Mouse (Mus musculus): ENCODE measurements at regions not wholly inside any gene's neighbourhood (a gene's known extent, or its start where the extent isn't known, plus 50 kb on each side); places are given as distances from the start of the nearest gene placed in this dataset.

GRCm38 (mm10) chr4:31833828-31834227 is 130.1 kb upstream of the Map3k7 start:
- DNase-seq = no peak

GRCm38 (mm10) chr4:31835051-31835450 is 128.8 kb upstream of the Map3k7 start:
- no peak for DNase-seq

- no peak for DNase-seq
Measured at GRCm38 (mm10) chr4:31838592-31838991, 125.3 kb upstream of the Map3k7 start.

- DNase-seq = no peak
Measured at GRCm38 (mm10) chr4:31849763-31850162, 114.1 kb upstream of the Map3k7 start.

- no peak for DNase-seq
Measured at GRCm38 (mm10) chr4:31851006-31851405, 112.9 kb upstream of the Map3k7 start.

GRCm38 (mm10) chr4:31853851-31854250 is 110.0 kb upstream of the Map3k7 start:
- DNase-seq = no peak

GRCm38 (mm10) chr4:31860389-31860788 is 103.5 kb upstream of the Map3k7 start:
- DNase-seq = no peak

- no peak for DNase-seq
Measured at GRCm38 (mm10) chr4:31861172-31861571, 102.7 kb upstream of the Map3k7 start.

- DNase-seq = no peak
Measured at GRCm38 (mm10) chr4:31872985-31873983, 90.6 kb upstream of the Map3k7 start.

- no peak for DNase-seq
Measured at GRCm38 (mm10) chr4:31877389-31877788, 86.5 kb upstream of the Map3k7 start.

- no peak for DNase-seq
Measured at GRCm38 (mm10) chr4:31878493-31879191, 85.3 kb upstream of the Map3k7 start.

GRCm38 (mm10) chr4:31879192-31879585 is 84.7 kb upstream of the Map3k7 start:
- DNase-seq = no peak

GRCm38 (mm10) chr4:31880213-31880612 is 83.7 kb upstream of the Map3k7 start:
- DNase-seq = no peak

GRCm38 (mm10) chr4:31889673-31890072 is 74.2 kb upstream of the Map3k7 start:
- no peak for DNase-seq

- DNase-seq = no peak
Measured at GRCm38 (mm10) chr4:31909086-31909673, 54.7 kb upstream of the Map3k7 start.
